9 mouse cellular contexts compared by ENCODE assay signal in the genomic region with DNA sequence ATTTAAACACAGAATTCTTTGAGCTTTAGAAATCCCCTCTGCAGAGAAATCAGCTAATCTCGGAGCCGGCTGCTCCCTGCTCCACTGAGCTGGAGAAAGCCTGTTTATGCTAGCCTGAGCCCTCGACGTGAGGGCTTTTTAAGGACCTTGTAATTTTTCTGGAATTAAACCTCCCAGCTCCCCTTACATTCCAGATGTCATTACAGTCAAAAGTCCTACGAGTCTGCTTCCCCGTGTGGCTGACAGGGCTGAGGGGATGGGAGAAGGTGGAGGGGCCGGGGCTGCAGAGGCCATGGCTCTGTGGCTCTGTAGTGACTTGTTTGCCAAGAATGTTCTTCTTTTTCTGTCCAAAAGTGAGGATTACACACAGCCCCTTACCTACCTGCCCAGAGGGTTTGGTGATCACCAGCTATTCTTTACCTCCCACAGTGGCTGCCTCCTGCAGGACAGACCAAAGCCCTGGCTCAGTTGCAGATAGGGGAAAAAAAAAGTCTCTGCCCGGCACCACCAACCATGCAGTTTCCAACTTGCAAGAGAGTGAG. TPM values are rescaled to one million over a fixed set of nuclear protein-coding genes. Genes with fewer than 3 reads are reported as not detected.
DNase-seq lines count a peak whose midpoint lies in the region; ATAC-seq and TF ChIP-seq lines count a peak whose summit lies in the region.
"Had no signal": no experiment of that assay in that cellular context is flagged by ENCODE, and none has a peak within 500 bp of the region (broad histone marks: within the 10 kb centered on the region; RNA-seq: fewer than 3 reads in every experiment).

No protein-coding gene starts in this region.

- no peak for ATAC-seq in embryonic facial prominence, embryonic 13.5 days (ENCODE audit: insufficient number of reproducible peaks, insufficient read depth, low FRiP score, low TSS enrichment, low read depth)
- no peak for ATAC-seq in hindbrain, postnatal 0 days
- ATAC-seq in midbrain, embryonic 16.5 days: no peak
- no peak for ATAC-seq in megakaryocyte, adult 5-6 weeks (ENCODE audit: poor library complexity, severe bottlenecking)
- ATAC-seq in CD4-positive, CD25-positive, alpha-beta regulatory T cell, adult 4 months: no peak
- ATAC-seq: liver, embryonic 12.5 days had no signal

- H3K27me3 ChIP-seq in kidney, adult 2 months (replicated peaks; ENCODE audit: control insufficient read depth, insufficient read depth, low read length): no peaks in the 10 kb centered on the region
- H3K27me3 ChIP-seq in embryonic facial prominence, embryonic 13.5 days: no peaks in the 10 kb centered on the region
- no peaks in the 10 kb centered on the region for H3K27me3 ChIP-seq in hindbrain, postnatal 0 days (ENCODE audit: insufficient read depth, low read length)
- no peaks in the 10 kb centered on the region for H3K27me3 ChIP-seq in midbrain, embryonic 16.5 days (ENCODE audit: control insufficient read depth, insufficient read depth, low read depth, low read length)

- WGBS in kidney, adult 2 months: 26% methylated on average over 8 of the region's 8 CpGs
- WGBS in embryonic facial prominence, embryonic 13.5 days: 11% methylated on average over 8 of the region's 8 CpGs
- 17% methylated on average over 8 of the region's 8 CpGs for WGBS in hindbrain, postnatal 0 days
- 7% methylated on average over 8 of the region's 8 CpGs for WGBS in midbrain, embryonic 16.5 days

- TF ChIP-seq CTCF in kidney, adult 2 months (conservative IDR thresholded peaks at IDR 0.05; ENCODE audit: insufficient read depth, insufficient read length, low read depth, low read length): no peak
- TF ChIP-seq CTCF in hindbrain, postnatal 0 days (IDR thresholded peaks at IDR 0.05; ENCODE audit: low read depth): no peak

- H3K4me1 ChIP-seq in kidney, adult 2 months (ENCODE audit: control insufficient read depth, insufficient read depth, low read length): peaks cover 51% of the 10 kb centered on the region
- peaks cover 82% of the 10 kb centered on the region for H3K4me1 ChIP-seq in embryonic facial prominence, embryonic 13.5 days
- peaks cover 47% of the 10 kb centered on the region for H3K4me1 ChIP-seq in hindbrain, postnatal 0 days (ENCODE audit: insufficient read depth, low read length)
- peaks cover 77% of the 10 kb centered on the region for H3K4me1 ChIP-seq in midbrain, embryonic 16.5 days (ENCODE audit: control insufficient read depth, insufficient read depth, low read length)

- DNase-seq in kidney, adult 2 months: peak; percentile 55
- no peak for DNase-seq in kidney, adult 18-20 months
- no peak for DNase-seq in hindbrain, postnatal 0 days (ENCODE audit: low spot score)
- no peak for DNase-seq in urinary bladder, postnatal 4 days (ENCODE audit: low spot score in 2 of 2)

- 0 out of 2 replicates have a peak overlapping the region, but pooled peaks have one; percentile 27 for H3K9ac ChIP-seq in embryonic facial prominence, embryonic 13.5 days
- peak overlapping the region; percentile 10; the same call in 1 of the 2 replicates for H3K9ac ChIP-seq in hindbrain, postnatal 0 days (replicated peaks; ENCODE audit: low read length)
- peak overlapping the region; percentile 2; the same call in 1 of the 2 replicates for H3K9ac ChIP-seq in midbrain, embryonic 16.5 days (ENCODE audit: low read depth, low read length)

- peak overlapping the region; percentile 84 for H3K27ac ChIP-seq in kidney, adult 2 months (ENCODE audit: insufficient read depth, low read depth, low read length)
- peak overlapping the region; percentile 88 for H3K27ac ChIP-seq in embryonic facial prominence, embryonic 13.5 days
- H3K27ac ChIP-seq in hindbrain, postnatal 0 days: peak overlapping the region; percentile 84
- peak overlapping the region; percentile 93 for H3K27ac ChIP-seq in midbrain, embryonic 16.5 days (ENCODE audit: low read length)

- no peak overlapping the region for H3K4me3 ChIP-seq in kidney, adult 2 months (ENCODE audit: insufficient read depth, low read depth, low read length)
- H3K4me3 ChIP-seq in embryonic facial prominence, embryonic 13.5 days: peak overlapping the region; percentile 9; the same call in 1 of the 2 replicates
- H3K4me3 ChIP-seq in hindbrain, postnatal 0 days (ENCODE audit: low read length): no peak overlapping the region
- H3K4me3 ChIP-seq in midbrain, embryonic 16.5 days (ENCODE audit: low read depth, low read length): no peak overlapping the region
- H3K4me3 ChIP-seq: liver, embryonic 12.5 days had no signal

- TF ChIP-seq POLR2A in kidney, adult 2 months (IDR thresholded peaks at IDR 0.05; ENCODE audit: low read depth, low read length): no peak

- no peaks in the 10 kb centered on the region for H3K9me3 ChIP-seq in embryonic facial prominence, embryonic 13.5 days
- no peaks in the 10 kb centered on the region for H3K9me3 ChIP-seq in hindbrain, postnatal 0 days (ENCODE audit: low read length)
- no peaks in the 10 kb centered on the region for H3K9me3 ChIP-seq in midbrain, embryonic 16.5 days (replicated peaks; ENCODE audit: control insufficient read depth, low read length, poor library complexity, severe bottlenecking)
- H3K9me3 ChIP-seq: liver, embryonic 12.5 days had no signal

- no peaks in the 10 kb centered on the region for H3K36me3 ChIP-seq in kidney, adult 2 months (ENCODE audit: control insufficient read depth, insufficient read depth, low read length)
- peaks cover 5% of the 10 kb centered on the region; the same call in 1 of the 2 replicates for H3K36me3 ChIP-seq in embryonic facial prominence, embryonic 13.5 days
- no peaks in the 10 kb centered on the region for H3K36me3 ChIP-seq in hindbrain, postnatal 0 days (ENCODE audit: insufficient read depth, low read length)
- no peaks in the 10 kb centered on the region for H3K36me3 ChIP-seq in midbrain, embryonic 16.5 days (ENCODE audit: control insufficient read depth, insufficient read depth, low read length)
- H3K36me3 ChIP-seq: liver, embryonic 12.5 days had no signal

- H3K4me2 ChIP-seq in embryonic facial prominence, embryonic 13.5 days: peak overlapping the region; percentile 40
- peak overlapping the region; percentile 10; the same call in 1 of the 2 replicates for H3K4me2 ChIP-seq in hindbrain, postnatal 0 days (ENCODE audit: low read depth, low read length)
- H3K4me2 ChIP-seq in midbrain, embryonic 16.5 days (ENCODE audit: low read length): no peak overlapping the region

RNA-seq across cellular contexts. Expression of a gene that starts 29.0 kb away (rescaled TPM):
- polyA plus RNA-seq in kidney, adult 2 months (2012; rRNA removed): 41.3 and 43.6 TPM in 2 replicates
- 16.7 and 17.6 TPM in 2 replicates for polyA plus RNA-seq in embryonic facial prominence, embryonic 13.5 days (2015; fragmentation: Nextera tagmentation; extraction: Ambion mirVana)
- total RNA-seq in hindbrain, postnatal 0 days (2014; rRNA removed): 108 and 115 TPM in 2 replicates
- polyA plus RNA-seq in hindbrain, postnatal 0 days (2015; fragmentation: Nextera tagmentation; extraction: Ambion mirVana): 28.8 and 29.7 TPM in 2 replicates
- 25.9 and 26.8 TPM in 2 replicates for polyA plus RNA-seq in midbrain, embryonic 16.5 days (2015; fragmentation: Nextera tagmentation; extraction: Ambion mirVana)
- 14.1 and 18.2 TPM in 2 replicates for total RNA-seq in megakaryocyte, adult 5-6 weeks (2015)
- total RNA-seq in megakaryocyte, adult 5-6 weeks (2017): 18.0 and 20.1 TPM in 2 replicates
- polyA plus RNA-seq in CD4-positive, CD25-positive, alpha-beta regulatory T cell, adult 4 months (2017; shearing (Covaris generic)): 10 to 100 TPM; 16.3 to 21.5 TPM

RNA-seq across cellular contexts. Expression of a gene that starts 42.5 kb away (rescaled TPM):
- polyA plus RNA-seq in kidney, adult 2 months (2012; rRNA removed): 52.5 and 62.8 TPM in 2 replicates
- polyA plus RNA-seq in embryonic facial prominence, embryonic 13.5 days (2015; fragmentation: Nextera tagmentation; extraction: Ambion mirVana): 192 and 193 TPM in 2 replicates
- 66.2 and 71.1 TPM in 2 replicates for total RNA-seq in hindbrain, postnatal 0 days (2014; rRNA removed)
- polyA plus RNA-seq in hindbrain, postnatal 0 days (2015; fragmentation: Nextera tagmentation; extraction: Ambion mirVana): 220 and 224 TPM in 2 replicates
- polyA plus RNA-seq in midbrain, embryonic 16.5 days (2015; fragmentation: Nextera tagmentation; extraction: Ambion mirVana): 213 and 226 TPM in 2 replicates
- 13.5 and 15.7 TPM in 2 replicates for total RNA-seq in megakaryocyte, adult 5-6 weeks (2015)
- 13.2 and 21.6 TPM in 2 replicates for total RNA-seq in megakaryocyte, adult 5-6 weeks (2017)
- 10 to 100 TPM; 29.0 to 34.9 TPM for polyA plus RNA-seq in CD4-positive, CD25-positive, alpha-beta regulatory T cell, adult 4 months (2017; shearing (Covaris generic))

RNA-seq across cellular contexts. Expression of a gene that starts 42.6 kb away (rescaled TPM):
- polyA plus RNA-seq in kidney, adult 2 months (2012; rRNA removed): 18.9 and 23.0 TPM in 2 replicates
- polyA plus RNA-seq in embryonic facial prominence, embryonic 13.5 days (2015; fragmentation: Nextera tagmentation; extraction: Ambion mirVana): 24.9 and 25.2 TPM in 2 replicates
- total RNA-seq in hindbrain, postnatal 0 days (2014; rRNA removed): 8.1 and 10.2 TPM in 2 replicates
- 12.0 and 13.0 TPM in 2 replicates for polyA plus RNA-seq in hindbrain, postnatal 0 days (2015; fragmentation: Nextera tagmentation; extraction: Ambion mirVana)
- polyA plus RNA-seq in midbrain, embryonic 16.5 days (2015; fragmentation: Nextera tagmentation; extraction: Ambion mirVana): 9.7 and 12.8 TPM in 2 replicates
- total RNA-seq in megakaryocyte, adult 5-6 weeks (2015): 5.2 and 6.6 TPM in 2 replicates
- 7.7 and 9.6 TPM in 2 replicates for total RNA-seq in megakaryocyte, adult 5-6 weeks (2017)
- 10 to 100 TPM in 1 of 2 experiments, 1 to 10 TPM in 1; 6.2 to 13.4 TPM for polyA plus RNA-seq in CD4-positive, CD25-positive, alpha-beta regulatory T cell, adult 4 months (2017; shearing (Covaris generic))
